ENCODE assay signal across 17 mouse cellular contexts in genomic region chr12:102638878-102639277, GRCm38 (mm10).
DNase-seq lines count a peak whose midpoint lies in the region; ATAC-seq and TF ChIP-seq lines count a peak whose summit lies in the region.
"Had no signal": no experiment of that assay in that cellular context is flagged by ENCODE, and none has a peak within 500 bp of the region (broad histone marks: within the 10 kb centered on the region; RNA-seq: fewer than 3 reads in every experiment).

No protein-coding gene starts in this region.

- no peak for TF ChIP-seq CTCF in E14TG2a.4 (conservative IDR thresholded peaks at IDR 0.05; ENCODE audit: low read length)

- no peaks in the 10 kb centered on the region for H3K36me3 ChIP-seq in forebrain, embryonic 11.5 days (ENCODE audit: control insufficient read depth, insufficient read depth, low read length)
- no peaks in the 10 kb centered on the region for H3K36me3 ChIP-seq in forebrain, embryonic 14.5 days (ENCODE audit: control insufficient read depth, insufficient read depth, low read length)
- peaks cover 41% of the 10 kb centered on the region for H3K36me3 ChIP-seq in E14TG2a.4 (ENCODE audit: insufficient read depth, low read length)
- H3K36me3 ChIP-seq: heart, embryonic 13.5 days; intestine, embryonic 15.5 days; limb, embryonic 12.5 days; liver, embryonic 15.5 days; midbrain, embryonic 13.5 days; neural tube, embryonic 15.5 days had no signal

- ATAC-seq in forebrain, embryonic 11.5 days (replicated peaks; ENCODE audit: low FRiP score), result no peak
- no peak for ATAC-seq in forebrain, embryonic 14.5 days
- no peak for ATAC-seq in inflammation-experienced regulatory T-cells, adult 6 months
- ATAC-seq: intestine, embryonic 15.5 days; lung, postnatal 0 days; midbrain, embryonic 13.5 days had no signal

- H3K9me3 ChIP-seq in forebrain, embryonic 11.5 days (ENCODE audit: control insufficient read depth, low read length), result no peaks in the 10 kb centered on the region
- no peaks in the 10 kb centered on the region for H3K9me3 ChIP-seq in forebrain, embryonic 14.5 days (replicated peaks; ENCODE audit: control insufficient read depth, low read length)
- H3K9me3 ChIP-seq in E14TG2a.4 (ENCODE audit: low read length), result no peaks in the 10 kb centered on the region
- H3K9me3 ChIP-seq: heart, embryonic 13.5 days; intestine, embryonic 15.5 days; limb, embryonic 12.5 days; liver, embryonic 15.5 days; midbrain, embryonic 13.5 days; neural tube, embryonic 15.5 days had no signal

- H3K4me2 ChIP-seq in forebrain, embryonic 11.5 days (ENCODE audit: low read depth, low read length, severe bottlenecking), result no peak overlapping the region
- no peak overlapping the region for H3K4me2 ChIP-seq in forebrain, embryonic 14.5 days (ENCODE audit: low read length)
- H3K4me2 ChIP-seq: heart, embryonic 13.5 days; intestine, embryonic 15.5 days; limb, embryonic 12.5 days; liver, embryonic 15.5 days; midbrain, embryonic 13.5 days; neural tube, embryonic 15.5 days had no signal

- peak overlapping the region; percentile 6; the same call in 1 of the 2 replicates for H3K27ac ChIP-seq in forebrain, embryonic 11.5 days (ENCODE audit: low read depth, low read length)
- no peak overlapping the region for H3K27ac ChIP-seq in forebrain, embryonic 14.5 days (ENCODE audit: low read depth, low read length)
- H3K27ac ChIP-seq: heart, embryonic 13.5 days; intestine, embryonic 15.5 days; limb, embryonic 12.5 days; liver, embryonic 15.5 days; midbrain, embryonic 13.5 days; neural tube, embryonic 15.5 days had no signal

- H3K27me3 ChIP-seq in forebrain, embryonic 11.5 days (ENCODE audit: control insufficient read depth, insufficient read depth, low read length), result no peaks in the 10 kb centered on the region
- no peaks in the 10 kb centered on the region for H3K27me3 ChIP-seq in forebrain, embryonic 14.5 days (replicated peaks; ENCODE audit: control insufficient read depth, insufficient read depth, low read length)
- no peaks in the 10 kb centered on the region for H3K27me3 ChIP-seq in E14TG2a.4 (ENCODE audit: insufficient read depth, low read length)
- H3K27me3 ChIP-seq: heart, embryonic 13.5 days; intestine, embryonic 15.5 days; limb, embryonic 12.5 days; liver, embryonic 15.5 days; midbrain, embryonic 13.5 days; neural tube, embryonic 15.5 days had no signal

- H3K9ac ChIP-seq in forebrain, embryonic 11.5 days (ENCODE audit: low read length), result no peak overlapping the region
- H3K9ac ChIP-seq in forebrain, embryonic 14.5 days (ENCODE audit: low read length), result no peak overlapping the region
- H3K9ac ChIP-seq: heart, embryonic 13.5 days; intestine, embryonic 15.5 days; limb, embryonic 12.5 days; liver, embryonic 15.5 days; midbrain, embryonic 13.5 days; neural tube, embryonic 15.5 days had no signal

- H3K4me1 ChIP-seq in forebrain, embryonic 11.5 days (replicated peaks; ENCODE audit: control insufficient read depth, insufficient read depth, low read length), result peaks cover 15% of the 10 kb centered on the region
- H3K4me1 ChIP-seq in forebrain, embryonic 14.5 days (ENCODE audit: control insufficient read depth, insufficient read depth, low read length), result peaks cover 12% of the 10 kb centered on the region
- H3K4me1 ChIP-seq in E14TG2a.4 (replicated peaks; ENCODE audit: low read depth, low read length), result peaks cover 98% of the 10 kb centered on the region

- no peak for DNase-seq in forebrain, embryonic 11.5 days (ENCODE audit: low spot score)
- no peak for DNase-seq in forebrain, embryonic 14.5 days (ENCODE audit: low spot score)
- DNase-seq in brain, adult 2 months (ENCODE audit: low read depth, low spot score), result peak; percentile 91
- peak; percentile 65 to 71 for DNase-seq in cerebellum, postnatal 14 days
- DNase-seq in urinary bladder, postnatal 10 days (ENCODE audit: low spot score), result no peak
- DNase-seq in B cell, adult 2 months, result no peak
- DNase-seq: adrenal gland, adult 8-10 months; thymus, postnatal 36 days had no signal

- no peak overlapping the region for H3K4me3 ChIP-seq in forebrain, embryonic 11.5 days (ENCODE audit: low read depth, low read length)
- H3K4me3 ChIP-seq in forebrain, embryonic 14.5 days (ENCODE audit: low read depth, low read length), result no peak overlapping the region
- H3K4me3 ChIP-seq in E14TG2a.4 (replicated peaks; ENCODE audit: low read length), result peak overlapping the region; percentile 41
- H3K4me3 ChIP-seq: heart, embryonic 13.5 days; intestine, embryonic 15.5 days; limb, embryonic 12.5 days; liver, embryonic 15.5 days; midbrain, embryonic 13.5 days; neural tube, embryonic 15.5 days had no signal

- 51% methylated on average over 3 of the region's 3 CpGs for WGBS in forebrain, embryonic 11.5 days
- WGBS in forebrain, embryonic 14.5 days, result 57% methylated on average over 3 of the region's 3 CpGs

Comparison
In these comparisons a context has a peak if more than half of its experiments do, and no peak if none do; other contexts are left out.
1. DNase-seq: peak in brain, adult 2 months (single experiment) and cerebellum, postnatal 14 days (2 of 2); none in forebrain, embryonic 11.5 days (single experiment), forebrain, embryonic 14.5 days (single experiment), urinary bladder, postnatal 10 days (single experiment) and B cell, adult 2 months (0 of 2).